Mouse (Mus musculus): ENCODE results near the gene Gabarap. TPM values are rescaled to one million over a fixed set of nuclear protein-coding genes. Genes with fewer than 3 reads are reported as not detected.

Gabarap gene
- total RNA-seq, 2 experiments from 2014 or later = 148 to 170 TPM

Small RNAs within 50 kb of the gene (microRNA-seq; reads per million reads assigned to microRNA genes)
- gene Gm44349 (ENCODE audit: borderline replicate concordance in 2 of 2) (0 reads per million in 2 experiments), gene Mir324 (ENCODE audit: borderline replicate concordance in 2 of 2) (728 to 785 reads per million in 2 experiments)

Other genes with a start within 250 kb of the Gabarap start
- gene Polr2a, start 232.5 kb upstream of the Gabarap start, total RNA-seq (2021) = 10 to 100 TPM; 24.7 to 27.5 TPM
- not detected for gene Slc35g3, start 229.2 kb upstream of the Gabarap start, total RNA-seq (2021)
- 10 to 100 TPM; 23.0 to 28.1 TPM for gene Zbtb4, start 225.2 kb upstream of the Gabarap start, total RNA-seq (2021)
- gene Chrnb1, start 195.2 kb upstream of the Gabarap start, total RNA-seq (2021) = 10 to 100 TPM; 36.2 to 53.1 TPM
- 1 to 10 TPM; 6.3 to 6.7 TPM for gene Fgf11, start 189.3 kb upstream of the Gabarap start, total RNA-seq (2021)
- under 1 TPM; 0.18 to 0.35 TPM for gene Tmem102, start 185.5 kb upstream of the Gabarap start, total RNA-seq (2021)
- not detected for gene Gm39566, start 175.8 kb upstream of the Gabarap start, total RNA-seq (2021)
- gene Spem2, start 172.7 kb upstream of the Gabarap start, total RNA-seq (2021) = not detected
- gene Spem1, start 169.0 kb upstream of the Gabarap start, total RNA-seq (2021) = not detected
- 1 to 10 TPM; 3.1 to 3.9 TPM for gene Nlgn2, start 153.4 kb upstream of the Gabarap start, total RNA-seq (2021)
- gene Tmem256, start 152.6 kb upstream of the Gabarap start, total RNA-seq (2021) = 100 to 1,000 TPM; 126 to 144 TPM
- 10 to 100 TPM; 10.8 to 13.7 TPM for gene Plscr3, start 144.8 kb upstream of the Gabarap start, total RNA-seq (2021)
- under 1 TPM in 1 of 2 experiments, not detected in 1; 0.11 TPM for gene Tnk1, start 132.4 kb upstream of the Gabarap start, total RNA-seq (2021)
- not detected for gene Tmem95, start 113.1 kb upstream of the Gabarap start, total RNA-seq (2021)
- gene Kctd11, start 109.7 kb upstream of the Gabarap start, total RNA-seq (2021) = 1 to 10 TPM; 1.7 to 2.2 TPM
- gene Acap1, start 95.6 kb upstream of the Gabarap start, total RNA-seq (2021) = under 1 TPM; 0.26 to 0.38 TPM
- not detected for gene 2810408A11Rik, start 90.2 kb upstream of the Gabarap start, total RNA-seq (2021)
- 10 to 100 TPM; 25.4 to 26.0 TPM for gene Neurl4, start 90.1 kb upstream of the Gabarap start, total RNA-seq (2021)
- gene Gps2, start 77.3 kb upstream of the Gabarap start, total RNA-seq (2021) = 10 to 100 TPM; 34.6 to 35.2 TPM
- 100 to 1,000 TPM; 417 to 422 TPM for gene Eif5a, start 69.2 kb upstream of the Gabarap start, total RNA-seq (2021)
- 10 to 100 TPM; 10.4 to 10.9 TPM for gene Ybx2, start 55.3 kb upstream of the Gabarap start, total RNA-seq (2021)
- 100 to 1,000 TPM; 306 to 340 TPM for gene Slc2a4, start 43.0 kb upstream of the Gabarap start, total RNA-seq (2021)
- under 1 TPM in 1 of 2 experiments, not detected in 1; 0.91 TPM for gene Cldn7, start 26.4 kb upstream of the Gabarap start, total RNA-seq (2021)
- 100 to 1,000 TPM; 195 to 205 TPM for gene Ctdnep1, start 10.0 kb upstream of the Gabarap start, total RNA-seq (2021)
- 10 to 100 TPM; 37.0 to 44.2 TPM for gene Elp5, start 8.6 kb upstream of the Gabarap start, total RNA-seq (2021)
- gene Phf23, start 4.6 kb downstream of the Gabarap start, total RNA-seq (2021) = 10 to 100 TPM; 15.0 to 16.1 TPM
- 1 to 10 TPM; 3.7 to 4.1 TPM for gene Dvl2, start 9.5 kb downstream of the Gabarap start, total RNA-seq (2021)
- gene Acadvl, start 24.3 kb downstream of the Gabarap start, total RNA-seq (2021) = 100 to 1,000 TPM; 342 to 380 TPM
- 1 to 10 TPM; 5.6 to 6.9 TPM for gene Dlg4, start 25.8 kb downstream of the Gabarap start, total RNA-seq (2021)
- not detected for gene Asgr1, start 62.9 kb downstream of the Gabarap start, total RNA-seq (2021)
- not detected for gene Asgr2, start 101.5 kb downstream of the Gabarap start, total RNA-seq (2021)
- gene Mgl2, start 139.2 kb downstream of the Gabarap start, total RNA-seq (2021) = 1 to 10 TPM; 2.5 to 3.6 TPM
- 1 to 10 TPM; 1.3 to 4.3 TPM for gene Clec10a, start 165.1 kb downstream of the Gabarap start, total RNA-seq (2021)
- gene Slc16a11, start 221.6 kb downstream of the Gabarap start, total RNA-seq (2021) = not detected
- gene Slc16a13, start 229.9 kb downstream of the Gabarap start, total RNA-seq (2021) = under 1 TPM; 0.10 to 0.88 TPM
- gene Bcl6b, start 238.7 kb downstream of the Gabarap start, total RNA-seq (2021) = 1 to 10 TPM; 4.1 to 6.2 TPM
- 10 to 100 TPM; 26.9 to 36.2 TPM for gene 0610010K14Rik, start 246.8 kb downstream of the Gabarap start, total RNA-seq (2021)
- 1 to 10 TPM; 2.4 to 3.0 TPM for gene Gm21988, start 248.7 kb downstream of the Gabarap start, total RNA-seq (2021)
- gene Rnasek, start 248.7 kb downstream of the Gabarap start, total RNA-seq (2021) = 100 to 1,000 TPM in 1 of 2 experiments, 10 to 100 TPM in 1; 96.1 to 126 TPM